Mouse (Mus musculus) hindbrain, embryonic 11.5 days (tissue): Measurements from ENCODE around the gene Cnksr3. TPM values are rescaled to one million over a fixed set of nuclear protein-coding genes. Genes with fewer than 3 reads are reported as not detected.

Experiments used
- ATAC-seq: fragments of 200-750 bp; cut with Nextera tagmentation; 2 replicates; pipeline ENCODE4 v1.8.0; 2017; ENCODE audit warnings: mild to moderate bottlenecking, moderate TSS enrichment, moderate library complexity; ENCODE audit not compliant: low FRiP score
- DNase-seq: peaks from one replicate; pipeline ENCODE4 v3.0.0-alpha.2; 2015; ENCODE audit warnings: low spot score
- H3K27ac ChIP-seq: fragments of 300-500 bp; sonication (generic); 2 replicates; pipeline ENCODE4 v1.5.1; 2014; ENCODE audit warnings: mild to moderate bottlenecking, low read depth, low read length
- H3K27me3 ChIP-seq: fragments of 300-500 bp; sonication (generic); 2 replicates; pipeline ENCODE4 v1.6.1; 2014; ENCODE audit warnings: mild to moderate bottlenecking, low read length, moderate library complexity, mixed read lengths; ENCODE audit not compliant: control insufficient read depth, insufficient read depth
- H3K36me3 ChIP-seq: fragments of 300-500 bp; sonication (generic); 2 replicates; pipeline ENCODE4 v1.6.1; 2014; ENCODE audit warnings: mild to moderate bottlenecking, low read length, moderate library complexity, mixed read lengths; ENCODE audit not compliant: control insufficient read depth, insufficient read depth
- H3K4me1 ChIP-seq: fragments of 300-500 bp; sonication (generic); replicated peaks from 2 replicates; pipeline ENCODE4 v1.6.1; 2014; ENCODE audit warnings: low read length, mixed read lengths; ENCODE audit not compliant: control insufficient read depth, insufficient read depth
- H3K4me2 ChIP-seq: fragments of 300-500 bp; sonication (generic); replicated peaks from 2 replicates; pipeline ENCODE4 v1.6.1; 2014; ENCODE audit warnings: mild to moderate bottlenecking, low read depth, low read length
- H3K4me3 ChIP-seq: fragments of 300-500 bp; sonication (generic); 2 replicates; pipeline ENCODE4 v1.5.1; 2014; ENCODE audit warnings: low read depth, low read length
- H3K9ac ChIP-seq: fragments of 300-500 bp; sonication (generic); 2 replicates; pipeline ENCODE4 v1.6.1; 2014; ENCODE audit warnings: low read depth, low read length
- H3K9me3 ChIP-seq: fragments of 300-500 bp; sonication (generic); 2 replicates; pipeline ENCODE4 v1.6.1; 2016; ENCODE audit warnings: low read length; ENCODE audit not compliant: control insufficient read depth
- WGBS: fragments of 180-500 bp; shearing (Covaris S2); extraction: QIAGEN DNeasy Blood & Tissue Kit; methylation state at CpG from one replicate; pipeline ENCODE4 v1.1.7; 2014; 5-methylcytosine and 5-hydroxymethylcytosine counted together
- polyA plus RNA-seq: library from polyadenylated mRNA; unstranded; fragments of >200 nt; fragmentation: Nextera tagmentation; extraction: Ambion mirVana; gene quantifications from 2 replicates; pipeline ENCODE4 v1.2.1, GENCODE M21; 2014

Cnksr3 gene
- polyA plus RNA-seq, 1 experiment from 2014 or later = 6.3 TPM

DNA sequence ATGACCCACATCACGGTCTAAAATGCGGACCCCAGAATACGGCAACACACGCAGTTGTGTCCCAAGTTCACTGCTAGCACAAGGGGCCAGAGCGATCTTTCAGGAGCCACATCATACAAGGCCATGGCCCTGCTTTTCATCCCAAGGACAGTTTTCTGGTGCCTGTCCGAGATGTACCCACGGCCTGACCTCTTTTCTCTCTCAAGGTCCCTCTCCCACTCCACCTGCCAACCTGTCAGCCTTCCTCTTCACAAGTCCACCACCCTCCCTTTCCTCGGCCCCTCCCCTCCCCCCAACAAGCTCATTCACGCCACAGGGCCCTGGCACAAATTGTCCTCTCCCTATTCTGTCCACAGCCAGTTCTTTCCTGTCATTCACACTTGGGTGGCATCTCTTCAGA, 9.5 kb downstream of the Cnksr3 start:
- Histone ChIP-seq H3K27me3 (no peaks in the 10 kb centered on the region), H3K27ac (no peak overlapping the region), H3K36me3 (no peaks in the 10 kb centered on the region), H3K4me2 (no peak overlapping the region), H3K4me1 (no peaks in the 10 kb centered on the region), H3K4me3 (no peak overlapping the region), H3K9ac (no peak overlapping the region), H3K9me3 (no peaks in the 10 kb centered on the region)
- ATAC-seq (no peak), DNase-seq (no peak)
- 94% methylated on average over 9 of the region's 9 CpGs for WGBS

DNA sequence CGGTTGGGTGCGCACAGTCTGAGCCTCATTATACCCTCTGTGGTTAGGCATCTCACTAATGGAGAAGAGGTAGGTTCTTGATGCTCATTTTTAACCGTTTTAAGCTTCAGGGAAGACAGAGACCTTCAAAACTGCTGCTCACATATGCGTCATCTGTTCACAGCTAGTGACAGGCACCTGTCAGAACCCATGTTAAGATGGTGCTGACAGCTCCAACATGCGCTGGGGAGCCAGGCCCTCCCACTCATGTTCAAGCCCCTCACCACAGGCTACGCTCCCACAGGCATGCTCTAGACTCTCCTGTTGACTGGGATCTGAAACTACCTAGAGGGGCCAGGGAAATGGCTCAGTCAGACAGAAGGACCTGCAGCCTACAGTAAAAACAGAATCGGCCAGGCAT, 11.4 kb downstream of the Cnksr3 start:
- 82% methylated on average over 7 of the region's 7 CpGs for WGBS
- Histone ChIP-seq H3K9ac (no peak overlapping the region), H3K4me3 (no peak overlapping the region), H3K9me3 (no peaks in the 10 kb centered on the region), H3K36me3 (no peaks in the 10 kb centered on the region), H3K4me2 (no peak overlapping the region), H3K27me3 (no peaks in the 10 kb centered on the region), H3K27ac (no peak overlapping the region), H3K4me1 (no peaks in the 10 kb centered on the region)
- DNase-seq (no peak), ATAC-seq (no peak)

GRCm38 (mm10) chr10:7198201-7198600, 13.8 kb downstream of the Cnksr3 start:
- H3K9me3 ChIP-seq = no peaks in the 10 kb centered on the region
- no peaks in the 10 kb centered on the region for H3K4me1 ChIP-seq
- no peak overlapping the region for H3K4me2 ChIP-seq
- H3K4me3 ChIP-seq = no peak overlapping the region
- no peaks in the 10 kb centered on the region for H3K27me3 ChIP-seq
- no peak for DNase-seq
- no peak overlapping the region for H3K9ac ChIP-seq
- H3K27ac ChIP-seq = no peak overlapping the region
- H3K36me3 ChIP-seq = no peaks in the 10 kb centered on the region
- no peak for ATAC-seq

DNA sequence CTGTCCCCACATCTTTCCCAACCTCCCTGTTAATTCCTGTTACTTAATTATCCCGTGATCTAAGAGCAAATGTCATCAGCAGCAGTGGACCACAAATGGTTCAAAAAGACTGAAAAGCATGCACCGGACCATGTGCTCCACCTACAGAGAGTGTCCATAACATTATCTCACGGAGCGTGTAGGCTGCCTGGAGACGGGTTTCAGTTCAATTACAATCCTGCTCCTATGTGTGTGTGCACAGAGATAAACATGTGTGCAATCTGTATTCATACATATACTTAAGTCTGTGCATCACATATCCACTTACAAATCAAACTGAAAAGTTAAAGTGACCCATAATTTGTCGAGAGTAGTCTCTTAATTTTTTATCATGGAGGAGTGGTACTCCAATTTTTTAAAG, 14.3 kb downstream of the Cnksr3 start:
- Histone ChIP-seq H3K27me3 (no peaks in the 10 kb centered on the region), H3K4me3 (no peak overlapping the region), H3K9me3 (no peaks in the 10 kb centered on the region), H3K4me2 (no peak overlapping the region), H3K4me1 (no peaks in the 10 kb centered on the region), H3K27ac (no peak overlapping the region), H3K36me3 (no peaks in the 10 kb centered on the region), H3K9ac (no peak overlapping the region)
- no peak for DNase-seq
- ATAC-seq = no peak
- 89% methylated on average over 6 of the region's 6 CpGs for WGBS

- ATAC-seq (no peak), DNase-seq (no peak)
- Histone ChIP-seq H3K4me1 (no peaks in the 10 kb centered on the region), H3K4me2 (no peak overlapping the region), H3K27me3 (no peaks in the 10 kb centered on the region), H3K9me3 (no peaks in the 10 kb centered on the region), H3K9ac (no peak overlapping the region), H3K36me3 (no peaks in the 10 kb centered on the region), H3K27ac (no peak overlapping the region), H3K4me3 (no peak overlapping the region)
- 84% methylated on average over 8 of the region's 8 CpGs for WGBS
Measured at GRCm38 (mm10) chr10:7196668-7197400, 15.2 kb downstream of the Cnksr3 start.

DNA sequence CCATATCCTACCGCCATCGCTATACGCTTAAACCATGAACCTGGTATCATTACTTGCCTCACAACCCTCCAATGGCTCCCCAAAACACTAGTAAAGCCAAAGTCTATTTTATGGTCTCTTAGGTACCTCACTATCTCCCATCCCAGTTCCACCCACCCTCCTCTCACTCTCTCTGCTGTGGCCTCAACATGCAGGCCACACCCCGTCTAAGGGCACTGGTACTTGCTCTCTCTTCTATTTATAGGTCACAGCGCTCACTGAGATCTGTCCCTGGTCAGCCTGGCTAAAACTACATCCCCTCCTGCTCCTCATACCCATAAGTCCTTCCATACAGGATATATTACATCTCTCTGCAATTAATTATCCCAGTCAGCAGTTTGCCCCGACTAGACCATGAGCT, 16.1 kb downstream of the Cnksr3 start:
- no peaks in the 10 kb centered on the region for H3K4me1 ChIP-seq
- 84% methylated on average over 6 of the region's 6 CpGs for whole genome bisulfite sequencing
- no peak overlapping the region for H3K4me3 ChIP-seq
- H3K27ac ChIP-seq = no peak overlapping the region
- DNase-seq = no peak
- no peaks in the 10 kb centered on the region for H3K36me3 ChIP-seq
- no peaks in the 10 kb centered on the region for H3K27me3 ChIP-seq
- H3K9me3 ChIP-seq = no peaks in the 10 kb centered on the region
- H3K4me2 ChIP-seq = no peak overlapping the region
- ATAC-seq = no peak
- no peak overlapping the region for H3K9ac ChIP-seq

DNA sequence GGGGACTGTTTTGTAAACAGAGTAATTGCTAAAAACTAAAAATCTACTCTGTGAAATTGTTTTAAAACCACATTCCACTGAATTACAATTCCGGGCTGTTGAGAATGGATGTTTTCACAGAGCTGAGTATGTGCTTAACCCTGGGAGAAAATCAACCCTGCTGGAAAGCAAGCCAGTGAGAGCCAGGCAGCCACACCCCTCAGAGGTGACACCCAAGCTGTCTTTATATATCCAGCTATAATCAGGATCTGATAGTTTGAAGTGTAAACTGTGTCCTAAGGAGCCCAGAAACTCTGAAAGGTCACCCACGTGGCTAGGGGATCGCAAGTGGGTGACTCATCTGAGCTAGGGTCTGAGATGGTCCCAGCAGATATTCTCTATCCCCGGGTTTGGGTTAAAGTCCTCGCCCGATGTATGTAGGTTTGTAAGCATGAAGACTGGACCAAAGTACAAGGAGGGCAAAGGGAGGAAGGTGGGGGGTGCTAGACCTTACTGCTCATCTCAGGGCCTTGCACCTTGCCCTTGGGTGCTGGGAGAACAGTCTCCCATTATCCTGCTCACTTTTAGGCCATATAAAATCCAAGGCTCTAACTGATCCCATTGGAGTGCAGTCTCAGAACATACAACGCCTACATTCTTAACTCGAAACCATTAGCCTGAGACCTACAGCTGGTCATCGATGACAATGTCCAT, 20.2 kb downstream of the Cnksr3 start:
- Histone ChIP-seq H3K4me2 (no peak overlapping the region), H3K4me1 (no peaks in the 10 kb centered on the region), H3K27me3 (no peaks in the 10 kb centered on the region), H3K27ac (no peak overlapping the region), H3K9ac (no peak overlapping the region), H3K4me3 (no peak overlapping the region), H3K9me3 (no peaks in the 10 kb centered on the region), H3K36me3 (no peaks in the 10 kb centered on the region)
- WGBS = 88% methylated on average over 9 of the region's 9 CpGs
- ATAC-seq = no peak
- no peak for DNase-seq

DNA sequence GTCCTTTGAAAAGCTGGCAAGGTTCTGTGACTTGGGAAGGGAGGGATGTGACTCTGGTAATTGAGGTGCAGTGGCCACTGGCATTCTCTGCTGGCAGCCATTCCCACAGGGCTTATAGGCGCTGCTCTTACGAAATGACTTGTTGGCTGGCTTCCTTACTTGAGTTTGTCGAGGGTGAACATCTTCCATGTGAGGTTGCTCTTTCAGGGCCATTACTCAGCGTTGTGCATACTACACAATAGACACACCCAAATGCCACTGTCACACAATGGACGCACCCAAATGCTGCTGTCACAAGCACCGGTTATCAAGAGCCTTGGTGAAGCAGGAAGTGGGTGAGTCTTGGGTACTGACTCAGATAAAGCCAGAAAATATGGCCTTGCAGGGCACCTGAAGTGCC, 22.8 kb downstream of the Cnksr3 start:
- ATAC-seq = no peak
- WGBS = 89% methylated on average over 6 of the region's 6 CpGs
- DNase-seq = no peak
- Histone ChIP-seq H3K4me2 (no peak overlapping the region), H3K27ac (no peak overlapping the region), H3K27me3 (no peaks in the 10 kb centered on the region), H3K4me3 (no peak overlapping the region), H3K36me3 (no peaks in the 10 kb centered on the region), H3K9ac (no peak overlapping the region), H3K9me3 (no peaks in the 10 kb centered on the region; the same call in 1 of the 2 replicates), H3K4me1 (no peaks in the 10 kb centered on the region)

GRCm38 (mm10) chr10:7187881-7188280, 24.2 kb downstream of the Cnksr3 start:
- Histone ChIP-seq H3K27ac (no peak overlapping the region), H3K9ac (no peak overlapping the region), H3K4me1 (no peaks in the 10 kb centered on the region), H3K36me3 (no peaks in the 10 kb centered on the region), H3K4me2 (no peak overlapping the region), H3K9me3 (no peaks in the 10 kb centered on the region; the same call in 1 of the 2 replicates), H3K27me3 (no peaks in the 10 kb centered on the region), H3K4me3 (no peak overlapping the region)
- WGBS = 76% methylated on average over 7 of the region's 7 CpGs
- no peak for ATAC-seq
- DNase-seq = no peak
